Mouse (Mus musculus): ENCODE results near the gene Eps8l3. TPM values are rescaled to one million over a fixed set of nuclear protein-coding genes. Genes with fewer than 3 reads are reported as not detected.

Eps8l3 gene
- total and polyA plus RNA-seq, 2 experiments from 2014 or later = not detected

DNA sequence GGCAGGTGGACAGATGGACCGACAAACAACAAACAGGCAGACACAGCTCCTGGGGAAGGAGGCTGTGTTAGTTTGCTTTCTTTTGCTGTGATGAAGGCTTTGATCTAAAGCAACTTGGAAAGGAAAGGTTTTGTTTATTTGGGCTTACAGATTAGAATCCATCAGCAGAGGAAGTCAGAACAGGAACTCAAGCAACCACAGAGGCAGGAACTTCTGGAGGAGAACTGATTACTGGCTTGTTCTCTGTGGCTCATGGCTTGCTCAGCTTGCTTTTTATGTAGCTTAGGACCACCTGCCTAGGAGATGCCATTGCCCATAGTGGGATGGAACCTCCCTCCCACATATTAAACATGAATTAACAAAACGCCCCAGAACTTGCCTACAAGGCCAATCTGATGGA is 14.6 kb upstream of the Eps8l3 start:
- Histone ChIP-seq H3K9me3 (replicated peaks; ENCODE audit: control insufficient read depth, low read length) (no peaks in the 10 kb centered on the region), H3K27me3 (ENCODE audit: control insufficient read depth, insufficient read depth, low read length) (no peaks in the 10 kb centered on the region), H3K4me3 (ENCODE audit: low read depth, low read length) (no peak overlapping the region), H3K27ac (ENCODE audit: low read depth) (no peak overlapping the region), H3K4me2 (ENCODE audit: low read depth, low read length) (no peak overlapping the region), H3K4me1 (ENCODE audit: control insufficient read depth, insufficient read depth) (peaks cover 6% of the 10 kb centered on the region), H3K9ac (replicated peaks; ENCODE audit: low read depth, low read length) (no peak overlapping the region), H3K36me3 (replicated peaks; ENCODE audit: control insufficient read depth, insufficient read depth, low read length) (no peaks in the 10 kb centered on the region)
- no peak for TF ChIP-seq EP300 (IDR thresholded peaks at IDR 0.05; ENCODE audit: low read depth)
- TF ChIP-seq CTCF (IDR thresholded peaks at IDR 0.05; ENCODE audit: low read depth) = no peak
- 65% methylated on average over 2 of the region's 2 CpGs for WGBS
- DNase-seq (ENCODE audit: low spot score) = no peak
- no peak for ATAC-seq (ENCODE audit: insufficient read depth, low read depth)

DNA sequence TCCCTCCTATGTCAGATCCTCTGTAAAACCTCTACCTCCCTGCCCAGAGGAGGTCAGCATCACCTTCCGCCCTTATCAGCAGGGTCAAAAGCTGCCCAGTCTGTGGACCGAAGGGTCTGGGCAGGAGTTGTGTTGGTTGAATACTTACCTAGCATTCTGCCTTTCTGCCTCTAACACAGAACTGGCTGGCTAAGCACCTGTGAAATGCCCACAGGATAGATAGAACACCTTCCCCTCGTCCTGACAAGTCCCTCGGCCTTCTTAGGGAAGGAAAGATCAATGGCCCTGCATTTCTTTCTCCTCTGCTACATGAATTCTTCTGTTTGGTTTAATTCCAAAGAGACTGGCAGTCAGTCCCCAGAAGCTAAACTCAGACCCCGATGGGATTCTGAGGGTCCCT is 13.6 kb upstream of the Eps8l3 start:
- Histone ChIP-seq H3K9ac (replicated peaks; ENCODE audit: low read depth, low read length) (no peak overlapping the region), H3K27me3 (ENCODE audit: control insufficient read depth, insufficient read depth, low read length) (no peaks in the 10 kb centered on the region), H3K9me3 (replicated peaks; ENCODE audit: control insufficient read depth, low read length) (no peaks in the 10 kb centered on the region), H3K36me3 (replicated peaks; ENCODE audit: control insufficient read depth, insufficient read depth, low read length) (no peaks in the 10 kb centered on the region), H3K4me3 (ENCODE audit: low read depth, low read length) (no peak overlapping the region), H3K4me2 (ENCODE audit: low read depth, low read length) (no peak overlapping the region), H3K4me1 (ENCODE audit: control insufficient read depth, insufficient read depth) (no peaks in the 10 kb centered on the region), H3K27ac (ENCODE audit: low read depth) (no peak overlapping the region)
- DNase-seq (ENCODE audit: low spot score) (no peak), ATAC-seq (ENCODE audit: insufficient read depth, low read depth) (no peak)
- TF ChIP-seq EP300 (IDR thresholded peaks at IDR 0.05; ENCODE audit: low read depth) = no peak
- no peak for TF ChIP-seq CTCF (IDR thresholded peaks at IDR 0.05; ENCODE audit: low read depth)
- 71% methylated on average over 5 of the region's 5 CpGs for WGBS

DNA sequence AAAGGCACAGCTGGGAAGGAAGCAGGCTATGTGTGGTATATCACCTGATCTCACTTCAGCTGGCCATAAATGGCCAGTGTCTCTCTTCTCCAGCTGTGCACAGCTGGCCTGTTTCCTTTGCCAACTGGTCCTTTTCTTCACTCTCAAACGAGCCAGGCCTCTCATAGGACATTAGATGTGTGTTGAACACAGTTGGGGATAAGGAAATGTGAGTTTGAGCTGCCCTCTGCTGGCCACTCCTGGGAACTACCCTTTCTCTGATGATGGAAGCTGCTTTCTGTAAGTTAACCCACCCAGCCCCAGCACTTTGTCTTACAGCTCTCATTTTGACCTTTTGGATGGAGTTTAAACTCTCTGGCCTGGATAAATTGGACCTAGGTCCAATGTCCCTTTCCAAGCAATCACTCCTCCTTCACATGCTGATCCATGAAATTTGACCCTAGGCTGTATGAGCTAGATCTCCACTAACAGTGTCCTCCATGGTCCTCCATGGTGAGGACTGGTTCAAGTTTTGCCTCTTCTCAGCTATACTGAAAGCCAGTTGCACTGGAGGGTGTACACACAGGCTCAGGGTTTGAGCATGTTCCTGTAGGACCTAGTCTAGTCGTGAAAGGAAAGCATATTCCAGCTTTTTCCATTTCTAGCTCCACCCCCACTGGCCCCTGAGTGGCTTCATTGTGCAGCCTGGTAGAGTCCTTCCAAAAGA is 13.0 kb upstream of the Eps8l3 start:
- H3K4me1 ChIP-seq (ENCODE audit: control insufficient read depth, insufficient read depth) = no peaks in the 10 kb centered on the region
- WGBS = 12% methylated on average over 2 of the region's 2 CpGs

GRCm38 (mm10) chr3:107865364-107866091 is 11.5 kb upstream of the Eps8l3 start:
- Histone ChIP-seq H3K9me3 (replicated peaks; ENCODE audit: control insufficient read depth, low read length) (no peaks in the 10 kb centered on the region), H3K4me1 (ENCODE audit: control insufficient read depth, insufficient read depth) (no peaks in the 10 kb centered on the region), H3K4me2 (ENCODE audit: low read depth, low read length) (no peak overlapping the region), H3K9ac (replicated peaks; ENCODE audit: low read depth, low read length) (no peak overlapping the region), H3K36me3 (replicated peaks; ENCODE audit: control insufficient read depth, insufficient read depth, low read length) (no peaks in the 10 kb centered on the region), H3K27ac (ENCODE audit: low read depth) (no peak overlapping the region), H3K27me3 (ENCODE audit: control insufficient read depth, insufficient read depth, low read length) (no peaks in the 10 kb centered on the region), H3K4me3 (ENCODE audit: low read depth, low read length) (no peak overlapping the region)
- 64% methylated on average over 10 of the region's 10 CpGs for WGBS
- no peak for TF ChIP-seq EP300 (IDR thresholded peaks at IDR 0.05; ENCODE audit: low read depth)
- no peak for TF ChIP-seq CTCF (IDR thresholded peaks at IDR 0.05; ENCODE audit: low read depth)
- ATAC-seq (ENCODE audit: insufficient read depth, low read depth) = no peak
- no peak for DNase-seq (ENCODE audit: low spot score)

More for the DNA sequence above, 13.0 kb upstream of the Eps8l3 start:
- no peaks in the 10 kb centered on the region for H3K27me3 ChIP-seq (ENCODE audit: control insufficient read depth, insufficient read depth, low read length)
- H3K4me2 ChIP-seq (ENCODE audit: low read depth, low read length) = no peak overlapping the region
- no peak overlapping the region for H3K4me3 ChIP-seq (ENCODE audit: low read depth, low read length)
- H3K9ac ChIP-seq (replicated peaks; ENCODE audit: low read depth, low read length) = no peak overlapping the region
- H3K9me3 ChIP-seq (replicated peaks; ENCODE audit: control insufficient read depth, low read length) = no peaks in the 10 kb centered on the region
- ATAC-seq (ENCODE audit: insufficient read depth, low read depth) (peak; percentile 71), DNase-seq (ENCODE audit: low spot score) (peak; percentile 92)
- H3K27ac ChIP-seq (ENCODE audit: low read depth) = no peak overlapping the region
- TF ChIP-seq CTCF (IDR thresholded peaks at IDR 0.05; ENCODE audit: low read depth) = peak; percentile 95
- TF ChIP-seq EP300 (IDR thresholded peaks at IDR 0.05; ENCODE audit: low read depth) = no peak
- no peaks in the 10 kb centered on the region for H3K36me3 ChIP-seq (replicated peaks; ENCODE audit: control insufficient read depth, insufficient read depth, low read length)

- no peak overlapping the region for H3K9ac ChIP-seq (replicated peaks; ENCODE audit: low read depth, low read length)
- no peaks in the 10 kb centered on the region for H3K4me1 ChIP-seq (ENCODE audit: control insufficient read depth, insufficient read depth)
- no peak overlapping the region for H3K27ac ChIP-seq (ENCODE audit: low read depth)
- ATAC-seq (ENCODE audit: insufficient read depth, low read depth) (peak; percentile 54), DNase-seq (ENCODE audit: low spot score) (peak; percentile 80)
- no peaks in the 10 kb centered on the region for H3K36me3 ChIP-seq (replicated peaks; ENCODE audit: control insufficient read depth, insufficient read depth, low read length)
- H3K4me3 ChIP-seq (ENCODE audit: low read depth, low read length) = no peak overlapping the region
- H3K4me2 ChIP-seq (ENCODE audit: low read depth, low read length) = no peak overlapping the region
- no peaks in the 10 kb centered on the region for H3K9me3 ChIP-seq (replicated peaks; ENCODE audit: control insufficient read depth, low read length)
- H3K27me3 ChIP-seq (ENCODE audit: control insufficient read depth, insufficient read depth, low read length) = no peaks in the 10 kb centered on the region
- 9% methylated on average over 8 of the region's 8 CpGs for WGBS
- peak; percentile 99 for TF ChIP-seq CTCF (IDR thresholded peaks at IDR 0.05; ENCODE audit: low read depth)
- TF ChIP-seq EP300 (IDR thresholded peaks at IDR 0.05; ENCODE audit: low read depth) = no peak
Measured at GRCm38 (mm10) chr3:107867086-107867485, 9.9 kb upstream of the Eps8l3 start.

Measured in heart, postnatal 0 days (tissue).